Mouse (Mus musculus) heart, adult 2 months (tissue): ENCODE results near the gene Nectin1. TPM values are rescaled to one million over a fixed set of nuclear protein-coding genes. Genes with fewer than 3 reads are reported as not detected.

Experiments used
- DNase-seq, 2 experiments: peaks; one replicate each; pipeline ENCODE4 v3.0.0; 2021
- H3K27ac ChIP-seq: fragments of 200-600 bp; 2 replicates; pipeline ENCODE4 v1.8.1; 2022
- H3K27me3 ChIP-seq: fragments of 200-500 bp; 2 replicates; pipeline ENCODE4 v1.6.1; 2012; ENCODE audit warnings: mild to moderate bottlenecking, low read length, inconsistent platforms, mixed read lengths; ENCODE audit not compliant: control insufficient read depth, insufficient read depth
- H3K36me3 ChIP-seq: fragments of 200-500 bp; 2 replicates; pipeline ENCODE4 v1.6.1; 2012; ENCODE audit warnings: low read length, inconsistent platforms; ENCODE audit not compliant: control insufficient read depth, insufficient read depth
- H3K4me1 ChIP-seq: fragments of 200-500 bp; 2 replicates; pipeline ENCODE4 v1.6.1; 2011; ENCODE audit warnings: low read length; ENCODE audit not compliant: control insufficient read depth, insufficient read depth
- H3K4me3 ChIP-seq: fragments of 200-600 bp; 2 replicates; pipeline ENCODE4 v1.8.1; 2022
- H3K79me2 ChIP-seq: fragments of 200-500 bp; replicated peaks from 2 replicates; pipeline ENCODE4 v1.6.1; 2012; ENCODE audit warnings: mild to moderate bottlenecking, inconsistent platforms, low read length, moderate library complexity, mixed read lengths; ENCODE audit not compliant: control insufficient read depth, insufficient read depth
- H3K9ac ChIP-seq: fragments of 200-500 bp; 2 replicates; pipeline ENCODE4 v1.6.1; 2012; ENCODE audit warnings: low read depth, mild to moderate bottlenecking, control low read depth, inconsistent platforms, low read length, mixed read lengths
- CTCF ChIP-seq: fragments of 200-600 bp; IDR thresholded peaks from 2 replicates; pipeline ENCODE4 v1.8.1; 2022; ENCODE audit warnings: antibody characterized with exemption, mild to moderate bottlenecking, moderate library complexity
- EP300 ChIP-seq: fragments of 200-500 bp; IDR thresholded peaks from 2 replicates; pipeline ENCODE4 v1.6.1; 2011; ENCODE audit warnings: low read depth, low read length, control low read depth; ENCODE audit not compliant: insufficient read depth
- POLR2A ChIP-seq: fragments of 200-500 bp; IDR thresholded peaks from 2 replicates; pipeline ENCODE4 v1.6.1; 2011; ENCODE audit warnings: mild to moderate bottlenecking, low read depth, low read length, control low read depth; ENCODE audit not compliant: insufficient read depth
- WGBS: fragments of 180-500 bp; shearing (Covaris S2); methylation state at CpG from one replicate; pipeline ENCODE4 v1.1.7; 2018; 5-methylcytosine and 5-hydroxymethylcytosine counted together
- intact Hi-C: fragments of 180-260 bp; cut with DNase I; formaldehyde crosslinking; loops from one replicate; pipeline ENCODE4 v1.15.1; 2025
- polyA plus RNA-seq: library from polyadenylated mRNA; depleted of rRNA; stranded (reverse); fragments of >200 nt; gene quantifications from 2 replicates; pipeline ENCODE4 v1.2.3, GENCODE M21; 2012
- total RNA-seq, 2 experiments: library from RNA; stranded (reverse); gene quantifications; 2 replicates each; pipeline ENCODE4 v1.2.3; 2021

The Nectin1 gene
- total and polyA plus RNA-seq, 3 experiments: 2.0 to 4.6 (median 2.9) TPM

DNA sequence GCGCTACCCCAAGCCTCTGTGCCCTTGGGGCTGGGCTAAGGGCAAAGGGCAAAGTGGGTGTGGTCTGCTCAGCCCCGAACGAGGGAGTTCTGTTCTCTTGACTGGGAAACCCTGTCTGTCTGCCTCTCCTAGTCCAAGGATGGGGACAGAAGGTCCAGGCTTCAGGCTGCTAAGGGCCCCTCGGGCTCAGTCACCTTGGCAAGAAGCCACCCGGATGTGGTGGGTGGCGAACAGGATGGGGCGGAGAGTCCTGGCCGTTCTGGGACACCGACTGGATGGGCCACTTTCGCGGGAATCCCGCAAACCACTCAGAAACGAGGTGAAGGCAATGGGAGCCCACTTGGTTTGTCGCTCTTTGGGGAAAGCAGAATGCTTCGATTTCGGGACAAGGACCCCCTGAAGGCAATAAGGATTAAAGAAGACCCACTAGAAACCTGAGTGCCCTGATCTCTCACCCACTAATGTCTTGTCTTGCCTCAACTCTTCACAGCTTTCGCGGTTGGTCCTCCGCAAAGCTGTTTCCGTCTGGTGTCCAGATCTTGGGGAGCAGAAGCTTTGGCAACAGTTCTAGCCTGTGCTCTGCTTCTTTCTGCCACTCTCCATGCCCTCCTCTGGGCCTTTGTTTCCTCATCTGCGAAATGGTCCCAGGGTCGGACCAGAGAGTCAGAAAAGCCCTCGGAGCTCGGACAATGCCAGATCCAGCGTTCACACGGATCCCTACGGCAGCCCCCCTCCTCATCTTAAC is 710 bp upstream of the Nectin1 start:
- peaks cover 7% of the 10 kb centered on the region for H3K27me3 ChIP-seq
- WGBS: 4% methylated on average over 27 of the region's 27 CpGs
- H3K27ac ChIP-seq: peak overlapping the region; percentile 76
- H3K4me1 ChIP-seq: peaks cover 3% of the 10 kb centered on the region
- no peaks in the 10 kb centered on the region for H3K36me3 ChIP-seq
- peak; percentile 81 to 84 for DNase-seq
- intact Hi-C loops: loop anchor here (2.0 to 5.0 kb wide), 3 partner anchors 60 to 232 kb away; no protein-coding TSS in a partner anchor
- H3K79me2 ChIP-seq: no peaks in the 10 kb centered on the region
- peak; percentile 53 for TF ChIP-seq POLR2A
- no peak for TF ChIP-seq CTCF
- peak overlapping the region; percentile 7; the same call in 1 of the 2 replicates for H3K9ac ChIP-seq
- H3K4me3 ChIP-seq: peak overlapping the region; percentile 70

- Histone ChIP-seq H3K27me3 (peaks cover 7% of the 10 kb centered on the region), H3K4me3 (peak overlapping the region; percentile 70), H3K36me3 (no peaks in the 10 kb centered on the region), H3K27ac (peak overlapping the region; percentile 76), H3K9ac (peak overlapping the region; percentile 82), H3K79me2 (no peaks in the 10 kb centered on the region), H3K4me1 (peaks cover 3% of the 10 kb centered on the region)
- intact Hi-C loops: loop anchor here (5.0 kb wide), 1 partner anchor 103 kb away; no protein-coding TSS in a partner anchor
- TF ChIP-seq CTCF (no peak), EP300 (no peak), POLR2A (no peak)
- under 1% methylated on average over 77 of the region's 77 CpGs for WGBS
- DNase-seq: peak in 1 of 2 experiments; percentile 46
Measured at GRCm38 (mm10) chr9:43744138-43744981, 576 bp downstream of the Nectin1 start.

DNA sequence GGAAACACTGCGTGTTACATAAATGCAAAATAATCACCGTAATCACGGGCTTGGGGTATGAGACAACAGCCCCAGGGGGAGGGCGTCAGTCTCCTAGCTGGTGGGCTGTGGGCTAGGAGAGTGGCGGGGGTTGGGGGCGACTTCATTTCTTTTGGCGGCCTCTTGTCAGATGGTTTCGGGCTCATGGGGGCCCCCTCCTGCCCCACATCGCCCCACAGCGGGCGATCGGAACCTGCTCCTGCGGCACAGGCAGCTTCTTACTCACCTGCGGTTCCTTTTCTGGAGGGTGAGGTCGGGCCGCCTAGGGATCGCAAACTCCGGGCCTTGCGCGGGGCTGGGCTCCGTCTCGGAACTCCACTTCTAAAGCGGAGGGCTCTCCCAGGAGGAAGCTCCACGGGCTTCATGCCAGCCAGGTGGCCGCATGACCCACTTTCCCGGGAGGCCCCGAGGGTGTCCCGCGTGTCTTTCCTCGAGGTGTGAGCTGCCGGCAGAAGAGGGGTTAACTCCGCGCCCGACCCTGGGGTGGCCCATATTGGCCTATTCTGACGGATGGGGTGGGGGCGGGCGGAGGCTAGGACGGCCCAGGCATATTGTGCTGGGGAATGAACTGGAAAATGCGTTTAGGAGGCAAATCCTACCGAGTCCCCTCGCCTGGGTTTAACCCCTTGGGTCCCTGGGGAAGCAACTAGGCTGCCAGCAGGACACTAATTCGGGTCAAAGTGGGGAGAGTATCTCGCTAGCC is 1.4 kb downstream of the Nectin1 start:
- 2% methylated on average over 43 of the region's 43 CpGs for WGBS

GRCm38 (mm10) chr9:43745951-43746703 is 2.3 kb downstream of the Nectin1 start:
- H3K4me3 ChIP-seq: no peak overlapping the region

More for the DNA sequence above, 1.4 kb downstream of the Nectin1 start:
- H3K79me2 ChIP-seq: no peaks in the 10 kb centered on the region
- intact Hi-C loops: no loop called here
- TF ChIP-seq EP300 (no peak), CTCF (peak; percentile 39), POLR2A (no peak)
- H3K27me3 ChIP-seq: peaks cover 7% of the 10 kb centered on the region
- peaks cover 3% of the 10 kb centered on the region for H3K4me1 ChIP-seq
- peak; percentile 26 to 45 for DNase-seq
- H3K36me3 ChIP-seq: no peaks in the 10 kb centered on the region
- peak overlapping the region; percentile 70 for H3K4me3 ChIP-seq
- no peak overlapping the region for H3K27ac ChIP-seq
- H3K9ac ChIP-seq: peak overlapping the region; percentile 24; the same call in 1 of the 2 replicates

GRCm38 (mm10) chr9:43747710-43748109 is 3.9 kb downstream of the Nectin1 start:
- Histone ChIP-seq H3K9ac (no peak overlapping the region), H3K79me2 (no peaks in the 10 kb centered on the region), H3K27me3 (peaks cover 7% of the 10 kb centered on the region), H3K4me1 (peaks cover 3% of the 10 kb centered on the region), H3K4me3 (no peak overlapping the region), H3K36me3 (no peaks in the 10 kb centered on the region), H3K27ac (no peak overlapping the region)
- intact Hi-C loops: no loop called here
- TF ChIP-seq CTCF: no peak
- TF ChIP-seq EP300: no peak
- no peak for TF ChIP-seq POLR2A
- WGBS: 66% methylated on average over 9 of the region's 9 CpGs
- DNase-seq: no peak

More at GRCm38 (mm10) chr9:43745951-43746703, 2.3 kb downstream of the Nectin1 start:
- WGBS: 40% methylated on average over 13 of the region's 13 CpGs
- Histone ChIP-seq H3K4me1 (peaks cover 3% of the 10 kb centered on the region), H3K9ac (no peak overlapping the region), H3K79me2 (no peaks in the 10 kb centered on the region), H3K36me3 (no peaks in the 10 kb centered on the region), H3K27me3 (peaks cover 7% of the 10 kb centered on the region), H3K27ac (no peak overlapping the region)
- no peak for DNase-seq
- intact Hi-C loops: no loop called here
- TF ChIP-seq CTCF: no peak
- TF ChIP-seq POLR2A: no peak
- no peak for TF ChIP-seq EP300
